Mouse (Mus musculus): ENCODE results near the gene Ints3. TPM values are rescaled to one million over a fixed set of nuclear protein-coding genes. Genes with fewer than 3 reads are reported as not detected.

The Ints3 gene
- polyA plus RNA-seq, 1 experiment from 2014 or later, result 31.5 TPM

DNA sequence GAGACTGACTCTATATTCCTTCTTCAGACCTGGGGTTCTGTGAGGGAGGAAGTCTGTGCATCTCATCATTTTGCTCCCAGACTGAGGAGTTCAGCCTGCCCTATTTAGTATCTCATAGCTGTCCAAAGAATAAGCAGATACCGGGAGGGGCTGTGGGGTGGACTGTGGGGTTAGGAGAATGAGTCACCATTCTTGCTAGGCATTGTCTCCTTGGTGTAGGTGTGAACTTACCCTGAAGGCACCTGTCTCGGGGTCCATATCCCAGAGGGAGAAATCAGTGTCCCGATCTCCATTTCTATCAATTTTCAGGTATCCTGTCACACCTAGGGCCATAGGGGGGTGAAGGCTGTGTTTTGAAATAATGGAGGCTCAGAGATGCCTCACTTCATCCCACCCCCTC is 28.5 kb upstream of the Ints3 start:
- Histone ChIP-seq H3K4me1 (peaks cover 18% of the 10 kb centered on the region), H3K4me2 (no peak overlapping the region), H3K9ac (replicated peaks) (no peak overlapping the region), H3K36me3 (no peaks in the 10 kb centered on the region), H3K4me3 (replicated peaks) (no peak overlapping the region), H3K9me3 (replicated peaks) (no peaks in the 10 kb centered on the region), H3K27ac (replicated peaks) (no peak overlapping the region), H3K27me3 (replicated peaks) (peaks cover 48% of the 10 kb centered on the region)
- ATAC-seq (ENCODE audit: low FRiP score), result no peak
- WGBS, result 92% methylated on average over 3 of the region's 3 CpGs

DNA sequence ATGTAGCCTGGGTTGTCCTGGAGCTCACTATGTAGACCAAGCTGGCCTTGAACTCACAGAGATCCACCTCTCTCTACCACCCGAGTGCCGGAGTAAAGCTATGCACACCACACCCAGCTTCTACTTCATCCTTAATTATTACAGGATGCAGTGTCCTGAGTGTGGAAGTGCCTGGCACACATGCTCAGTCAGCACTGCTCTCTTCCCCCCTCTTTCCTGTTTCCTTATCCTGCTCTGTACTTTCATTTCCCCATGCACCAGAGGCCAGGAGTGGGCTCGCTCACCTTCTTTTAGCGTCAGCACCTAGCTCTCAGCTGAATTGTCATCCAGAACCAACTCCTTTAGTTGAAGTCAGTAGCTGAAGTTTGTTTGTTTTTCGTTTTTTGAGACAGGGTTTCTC is 26.9 kb upstream of the Ints3 start:
- H3K9ac ChIP-seq (replicated peaks), result no peak overlapping the region
- 81% methylated on average over 5 of the region's 5 CpGs for WGBS
- no peak for ATAC-seq (ENCODE audit: low FRiP score)
- H3K9me3 ChIP-seq (replicated peaks), result no peaks in the 10 kb centered on the region
- no peak overlapping the region for H3K4me2 ChIP-seq
- no peak overlapping the region for H3K27ac ChIP-seq (replicated peaks)
- H3K4me1 ChIP-seq, result peaks cover 8% of the 10 kb centered on the region
- H3K4me3 ChIP-seq (replicated peaks), result no peak overlapping the region
- H3K36me3 ChIP-seq, result no peaks in the 10 kb centered on the region
- peaks cover 40% of the 10 kb centered on the region for H3K27me3 ChIP-seq (replicated peaks)

DNA sequence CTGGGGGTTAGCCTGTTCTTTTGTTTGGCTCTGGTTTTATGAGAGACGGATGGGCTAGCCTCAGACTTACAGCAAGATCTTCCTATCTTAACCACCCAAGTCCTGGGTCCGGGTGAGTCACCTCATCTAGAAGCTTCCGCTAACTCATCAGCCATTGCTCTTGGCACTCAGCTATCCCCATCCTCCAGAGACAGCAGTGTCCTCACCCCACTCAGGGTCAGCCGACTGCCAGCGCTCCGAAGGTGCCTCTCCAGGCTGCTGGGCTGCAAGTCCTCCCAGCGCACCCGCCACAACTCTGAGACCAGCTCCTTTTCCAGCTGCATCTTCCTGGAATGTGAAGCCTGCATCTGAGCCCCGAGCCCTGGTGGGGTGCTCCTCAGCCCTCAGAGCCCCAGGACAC is 26.3 kb upstream of the Ints3 start:
- H3K27me3 ChIP-seq (replicated peaks), result peaks cover 34% of the 10 kb centered on the region
- no peak overlapping the region for H3K27ac ChIP-seq (replicated peaks)
- H3K9ac ChIP-seq (replicated peaks), result no peak overlapping the region
- no peak overlapping the region for H3K4me2 ChIP-seq
- WGBS, result 85% methylated on average over 9 of the region's 9 CpGs
- H3K4me3 ChIP-seq (replicated peaks), result no peak overlapping the region
- no peaks in the 10 kb centered on the region for H3K9me3 ChIP-seq (replicated peaks)
- no peaks in the 10 kb centered on the region for H3K36me3 ChIP-seq
- peaks cover 2% of the 10 kb centered on the region; the same call in 1 of the 2 replicates for H3K4me1 ChIP-seq
- ATAC-seq (ENCODE audit: low FRiP score), result no peak

DNA sequence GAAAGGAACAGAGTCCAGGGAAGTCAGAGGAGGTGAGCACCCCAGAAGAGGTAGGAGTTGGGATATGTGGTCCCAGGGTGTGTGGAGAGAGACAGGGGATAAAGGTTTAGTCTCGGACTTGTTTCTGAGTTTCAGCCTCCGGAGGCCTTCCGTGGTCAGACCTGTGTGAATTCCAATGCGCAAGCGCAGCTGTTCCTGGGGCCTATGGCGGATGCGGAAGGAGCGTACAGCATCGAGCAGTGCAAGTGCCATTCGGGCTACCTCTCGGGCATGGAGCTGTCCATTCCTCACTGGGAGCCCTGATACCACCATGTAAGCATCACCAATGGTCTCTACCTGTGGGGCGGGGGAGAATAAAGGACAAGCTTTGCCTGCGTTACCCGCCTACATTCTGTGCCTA is 21.5 kb upstream of the Ints3 start:
- H3K36me3 ChIP-seq, result no peaks in the 10 kb centered on the region
- no peak overlapping the region for H3K27ac ChIP-seq (replicated peaks)
- H3K9ac ChIP-seq (replicated peaks), result no peak overlapping the region
- no peak for ATAC-seq (ENCODE audit: low FRiP score)
- no peak overlapping the region for H3K4me2 ChIP-seq
- no peaks in the 10 kb centered on the region for H3K9me3 ChIP-seq (replicated peaks)
- no peaks in the 10 kb centered on the region; the same call in 1 of the 2 replicates for H3K27me3 ChIP-seq (replicated peaks)
- no peak overlapping the region for H3K4me3 ChIP-seq (replicated peaks)
- 90% methylated on average over 14 of the region's 14 CpGs for WGBS
- no peaks in the 10 kb centered on the region for H3K4me1 ChIP-seq

DNA sequence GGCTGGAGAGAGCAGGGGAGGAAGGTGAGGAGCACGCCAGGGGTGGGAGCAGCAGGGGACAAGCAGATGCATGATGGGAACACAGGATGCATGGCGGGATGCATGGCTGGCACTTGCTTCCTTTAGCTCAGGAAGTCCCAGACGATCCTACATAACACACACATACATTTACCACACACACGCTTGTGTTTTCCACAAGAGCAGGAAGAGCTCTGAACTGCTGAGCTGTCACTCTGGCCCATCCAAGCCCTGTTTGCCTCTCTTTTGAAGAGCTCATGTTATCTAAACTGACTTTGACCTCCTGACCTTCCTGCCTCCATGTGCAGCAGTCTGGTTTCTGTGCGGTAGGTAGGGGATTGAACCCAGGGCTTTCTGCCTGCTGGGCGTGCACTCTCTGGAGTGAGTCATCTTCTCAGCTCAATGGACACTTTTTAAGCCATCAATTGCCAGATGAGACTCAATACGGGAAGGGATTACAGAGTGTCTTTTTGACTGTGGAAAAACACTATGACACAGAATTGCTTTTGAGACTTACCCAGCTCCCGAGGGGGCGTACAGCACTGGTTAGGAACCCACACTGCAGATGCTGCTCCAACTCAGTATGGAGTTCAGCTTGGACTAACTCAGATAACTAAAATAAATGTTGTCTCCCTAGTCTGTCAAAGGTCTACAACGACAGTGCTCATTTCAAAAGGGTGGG is 18.1 kb upstream of the Ints3 start:
- no peaks in the 10 kb centered on the region; the same call in 1 of the 2 replicates for H3K27me3 ChIP-seq (replicated peaks)
- ATAC-seq (ENCODE audit: low FRiP score), result no peak

DNA sequence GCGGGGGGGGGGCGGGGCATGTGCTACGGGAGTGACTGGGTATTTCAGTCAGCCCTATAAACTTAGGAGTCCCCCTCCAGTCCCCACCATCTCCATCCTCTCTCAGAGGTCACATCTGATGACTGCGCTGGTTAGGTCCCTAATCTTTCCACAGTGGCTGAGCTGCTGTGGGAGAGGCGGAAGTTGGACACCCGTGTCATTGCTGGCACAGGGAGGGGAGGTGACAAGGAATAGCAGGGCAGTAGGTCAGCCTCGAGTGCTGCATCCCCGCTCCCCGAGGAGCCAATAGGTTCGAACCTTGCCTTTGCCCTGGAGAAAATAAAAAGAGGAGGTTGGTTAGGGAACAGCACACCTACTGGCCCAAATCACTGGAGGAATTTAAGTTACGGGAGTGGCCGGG is 17.5 kb upstream of the Ints3 start:
- no peaks in the 10 kb centered on the region for H3K9me3 ChIP-seq (replicated peaks)
- no peaks in the 10 kb centered on the region for H3K36me3 ChIP-seq
- no peaks in the 10 kb centered on the region; the same call in 1 of the 2 replicates for H3K27me3 ChIP-seq (replicated peaks)
- ATAC-seq (ENCODE audit: low FRiP score), result no peak
- no peak overlapping the region for H3K9ac ChIP-seq (replicated peaks)
- H3K4me2 ChIP-seq, result peak overlapping the region; percentile 21; the same call in 1 of the 2 replicates
- no peak overlapping the region for H3K4me3 ChIP-seq (replicated peaks)
- peaks cover 14% of the 10 kb centered on the region for H3K4me1 ChIP-seq
- no peak overlapping the region for H3K27ac ChIP-seq (replicated peaks)
- 37% methylated on average over 12 of the region's 12 CpGs for WGBS

More for the DNA sequence above, 18.1 kb upstream of the Ints3 start:
- H3K36me3 ChIP-seq, result no peaks in the 10 kb centered on the region
- peaks cover 8% of the 10 kb centered on the region for H3K4me1 ChIP-seq
- no peak overlapping the region for H3K27ac ChIP-seq (replicated peaks)
- H3K4me3 ChIP-seq (replicated peaks), result no peak overlapping the region
- H3K4me2 ChIP-seq, result 0 out of 2 replicates have a peak overlapping the region, but pooled peaks have one; percentile 21
- H3K9ac ChIP-seq (replicated peaks), result no peak overlapping the region
- 73% methylated on average over 10 of the region's 10 CpGs for WGBS
- H3K9me3 ChIP-seq (replicated peaks), result no peaks in the 10 kb centered on the region

DNA sequence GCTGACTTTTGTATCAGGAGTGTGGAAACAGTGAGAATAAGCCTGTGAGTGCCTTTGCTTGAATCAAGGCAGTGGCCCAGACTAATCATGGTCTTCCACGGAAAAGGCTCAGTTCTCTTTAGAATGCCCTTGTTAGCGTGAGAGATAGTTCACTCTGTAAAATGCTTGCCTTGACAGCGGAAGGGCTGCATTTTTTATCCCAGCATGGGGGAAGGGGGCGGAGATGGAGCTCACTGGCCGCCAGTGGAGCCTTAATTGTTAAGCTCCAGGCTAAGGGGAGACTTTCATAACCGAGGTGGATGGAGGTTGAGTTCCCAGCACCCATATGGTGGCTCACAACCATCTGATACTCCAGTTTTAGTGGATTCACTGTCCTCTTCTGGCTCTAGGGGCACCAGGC is 15.2 kb upstream of the Ints3 start:
- ATAC-seq (ENCODE audit: low FRiP score), result no peak
- H3K4me2 ChIP-seq, result no peak overlapping the region
- WGBS, result 30% methylated on average over 6 of the region's 6 CpGs

DNA sequence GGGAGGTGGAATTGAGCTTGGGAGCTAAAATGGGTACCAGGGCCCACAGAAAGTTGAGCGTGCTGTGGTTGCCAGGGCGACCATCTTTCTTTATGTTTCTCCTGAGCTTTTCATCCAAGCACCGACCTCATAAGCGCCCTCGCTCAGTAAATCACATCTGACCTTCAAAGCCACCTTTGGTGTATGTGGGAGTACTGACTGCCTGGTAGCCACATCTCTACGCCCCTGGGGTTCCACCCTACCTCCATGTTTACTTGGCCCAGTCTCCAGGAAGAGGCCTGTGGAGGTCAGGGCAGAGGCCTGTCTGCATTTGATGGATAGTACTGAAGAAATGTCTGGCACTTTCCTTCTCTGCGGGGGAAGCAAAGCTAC is 13.7 kb upstream of the Ints3 start:
- peak overlapping the region; percentile 32 for H3K4me3 ChIP-seq (replicated peaks)
- H3K4me1 ChIP-seq, result peaks cover 18% of the 10 kb centered on the region
- no peak overlapping the region for H3K9ac ChIP-seq (replicated peaks)
- H3K9me3 ChIP-seq (replicated peaks), result no peaks in the 10 kb centered on the region
- H3K36me3 ChIP-seq, result no peaks in the 10 kb centered on the region
- no peaks in the 10 kb centered on the region; the same call in 1 of the 2 replicates for H3K27me3 ChIP-seq (replicated peaks)
- H3K27ac ChIP-seq (replicated peaks), result peak overlapping the region; percentile 83
- peak; percentile 39 for ATAC-seq (ENCODE audit: low FRiP score)
- H3K4me2 ChIP-seq, result peak overlapping the region; percentile 60
- WGBS, result 29% methylated on average over 7 of the region's 7 CpGs

More for the DNA sequence above, 15.2 kb upstream of the Ints3 start:
- no peak overlapping the region for H3K9ac ChIP-seq (replicated peaks)
- H3K36me3 ChIP-seq, result no peaks in the 10 kb centered on the region
- no peak overlapping the region for H3K27ac ChIP-seq (replicated peaks)
- H3K4me3 ChIP-seq (replicated peaks), result no peak overlapping the region
- no peaks in the 10 kb centered on the region; the same call in 1 of the 2 replicates for H3K27me3 ChIP-seq (replicated peaks)
- H3K4me1 ChIP-seq, result peaks cover 18% of the 10 kb centered on the region
- H3K9me3 ChIP-seq (replicated peaks), result no peaks in the 10 kb centered on the region

DNA sequence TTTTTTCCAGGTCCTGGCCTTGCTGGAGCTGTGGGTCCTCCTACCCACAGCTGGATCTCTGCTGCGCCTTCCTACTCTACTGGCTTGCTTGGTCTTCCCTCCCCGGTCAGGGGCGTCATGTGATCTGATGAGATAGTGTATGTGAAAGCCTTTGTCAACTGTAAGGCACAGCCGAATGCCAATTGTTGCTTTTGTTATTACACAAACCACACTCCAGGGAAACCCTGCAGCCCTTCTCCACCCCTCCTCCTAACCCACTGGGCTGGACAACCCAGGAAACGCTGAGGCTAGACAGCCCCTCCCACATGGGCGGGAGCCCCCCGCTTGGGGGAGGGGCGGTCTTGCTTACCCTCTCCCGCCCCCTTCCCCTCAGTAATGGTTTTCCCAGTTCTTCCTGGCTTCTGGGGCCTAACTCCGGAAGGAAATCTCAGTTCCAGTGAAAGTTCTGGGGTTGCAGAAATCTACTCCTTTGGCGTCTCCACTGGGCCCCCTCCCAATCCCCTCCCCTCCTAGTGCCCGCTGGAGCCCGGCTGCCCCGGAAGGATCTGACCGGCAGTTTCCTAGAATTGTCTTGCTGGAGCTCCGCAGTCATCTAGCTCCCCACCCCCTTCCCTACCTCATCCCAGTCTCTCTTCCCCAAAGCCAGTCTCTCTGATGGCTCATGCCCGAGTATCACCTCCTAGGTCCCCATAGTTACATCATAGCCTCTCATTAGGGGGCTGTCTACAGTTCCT is 13.1 kb upstream of the Ints3 start:
- peak overlapping the region; percentile 60 for H3K4me2 ChIP-seq
- H3K4me3 ChIP-seq (replicated peaks), result peak overlapping the region; percentile 32
- peaks cover 18% of the 10 kb centered on the region for H3K4me1 ChIP-seq
- no peaks in the 10 kb centered on the region for H3K27me3 ChIP-seq (replicated peaks)
- 2% methylated on average over 17 of the region's 17 CpGs for WGBS
- peak; percentile 94 for ATAC-seq (ENCODE audit: low FRiP score)
- H3K36me3 ChIP-seq, result no peaks in the 10 kb centered on the region
- peak overlapping the region; percentile 83 for H3K27ac ChIP-seq (replicated peaks)
- H3K9ac ChIP-seq (replicated peaks), result peak overlapping the region; percentile 47
- no peaks in the 10 kb centered on the region for H3K9me3 ChIP-seq (replicated peaks)

DNA sequence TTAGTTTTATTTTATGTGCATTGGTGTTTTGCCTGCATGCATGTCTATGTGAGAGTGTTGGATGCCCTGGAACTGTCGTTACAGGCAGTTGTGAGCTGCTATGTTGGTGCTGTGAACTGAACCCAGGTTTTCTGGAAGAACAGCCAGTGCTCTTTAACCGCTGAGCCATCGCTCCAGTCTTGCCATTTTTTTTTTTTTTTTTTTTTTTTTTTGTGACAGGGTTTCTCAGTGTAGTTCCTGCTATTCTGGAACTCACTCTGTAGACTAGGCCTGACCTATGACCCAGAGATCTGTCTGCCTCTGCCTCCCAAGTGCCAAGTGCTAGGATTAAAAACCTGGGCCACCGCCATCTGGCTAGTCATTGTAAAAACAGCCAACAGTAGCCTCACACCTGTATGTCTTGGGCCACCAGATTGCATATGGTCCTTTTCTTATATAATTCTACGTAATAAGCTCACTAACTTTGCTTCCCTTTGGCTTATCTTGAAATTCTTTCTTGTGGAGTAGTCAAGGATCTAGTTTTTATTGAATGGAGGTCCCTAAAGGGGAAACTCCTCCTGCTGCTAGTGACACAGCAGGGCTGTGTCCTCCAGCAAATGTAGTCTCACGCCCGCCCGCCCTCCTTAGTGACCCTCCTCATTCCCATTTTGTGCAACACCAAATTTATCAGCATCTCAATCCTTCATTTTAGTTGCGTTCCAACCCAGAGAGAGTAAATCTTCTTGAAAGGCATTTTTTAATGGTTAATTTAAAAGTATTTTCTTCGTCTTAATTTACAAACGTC is 12.2 kb upstream of the Ints3 start:
- Histone ChIP-seq H3K9me3 (replicated peaks) (no peaks in the 10 kb centered on the region), H3K4me1 (peaks cover 18% of the 10 kb centered on the region), H3K36me3 (no peaks in the 10 kb centered on the region), H3K27ac (replicated peaks) (peak overlapping the region; percentile 83), H3K4me2 (peak overlapping the region; percentile 60), H3K4me3 (replicated peaks) (no peak overlapping the region), H3K9ac (replicated peaks) (no peak overlapping the region), H3K27me3 (replicated peaks) (no peaks in the 10 kb centered on the region)
- WGBS, result 65% methylated on average over 11 of the region's 11 CpGs
- ATAC-seq (ENCODE audit: low FRiP score), result no peak

DNA sequence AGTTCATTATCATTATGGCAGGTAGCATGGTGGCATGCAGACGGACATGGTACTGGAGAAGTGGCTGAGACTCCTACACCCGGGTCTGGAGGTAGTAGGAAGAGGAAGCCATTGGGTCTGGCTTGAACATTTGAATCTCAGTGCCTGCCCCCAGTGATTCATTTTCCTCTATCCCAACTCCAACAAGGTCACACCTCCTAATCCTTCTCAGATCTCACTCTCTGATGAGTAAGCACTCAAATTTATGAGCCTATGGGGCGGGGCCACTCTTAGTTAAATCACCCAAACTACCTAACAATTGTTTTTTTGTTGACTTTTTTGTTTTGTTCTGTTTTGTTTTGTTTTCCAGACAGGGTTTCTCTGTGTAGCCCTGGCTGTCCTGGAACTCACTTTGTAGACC is 10.6 kb upstream of the Ints3 start:
- Histone ChIP-seq H3K4me3 (replicated peaks) (no peak overlapping the region), H3K9ac (replicated peaks) (no peak overlapping the region), H3K27ac (replicated peaks) (no peak overlapping the region), H3K27me3 (replicated peaks) (no peaks in the 10 kb centered on the region), H3K9me3 (replicated peaks) (no peaks in the 10 kb centered on the region), H3K4me1 (peaks cover 18% of the 10 kb centered on the region), H3K4me2 (no peak overlapping the region), H3K36me3 (no peaks in the 10 kb centered on the region)
- ATAC-seq (ENCODE audit: low FRiP score), result no peak
- 87% methylated on average over 3 of the region's 3 CpGs for WGBS

Measured in neural tube, embryonic 15.5 days (tissue).